Mouse (Mus musculus) testis, adult 2 months (tissue): ENCODE measurements around the gene Gm5773.
"Not testable (repeated sequence)": the region's sequence is repeated elsewhere in the genome, so short reads cannot be mapped to it uniquely, and the experiment has no call there.

Experiments used
- CTCF ChIP-seq: fragments of 200-500 bp; IDR thresholded peaks from 2 replicates; pipeline ENCODE4 v1.5.1; 2012; ENCODE audit warnings: low read depth, mild to moderate bottlenecking, inconsistent platforms, low read length, moderate library complexity; ENCODE audit not compliant: control insufficient read depth, insufficient read depth, insufficient replicate concordance
- POLR2A ChIP-seq: fragments of 200-500 bp; IDR thresholded peaks from 2 replicates; pipeline ENCODE4 v1.6.1; 2012; ENCODE audit warnings: low read depth, mild to moderate bottlenecking, inconsistent platforms, low read length, moderate library complexity; ENCODE audit not compliant: control insufficient read depth

DNA sequence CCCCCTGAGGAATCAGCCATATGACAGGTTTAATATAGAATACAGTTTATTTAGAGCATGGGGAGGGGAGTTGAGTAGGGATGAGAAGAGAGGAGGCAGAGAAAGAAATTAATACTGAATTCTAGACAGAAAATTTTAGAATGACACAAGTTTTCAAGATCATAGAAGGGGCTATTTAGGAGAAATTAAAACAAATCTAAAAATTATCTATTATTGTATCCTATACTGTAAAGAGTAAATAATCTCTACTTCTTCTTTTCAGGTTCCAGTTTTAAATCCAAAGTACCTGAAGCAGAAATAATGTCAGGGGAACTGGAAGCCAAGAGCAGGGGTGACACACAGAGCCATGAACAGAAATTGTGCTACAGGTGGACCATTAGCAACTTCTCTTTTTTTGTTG lies 23.3 kb downstream of the Gm5773 start, which contains the start of gene Tdpoz4:
- TF ChIP-seq CTCF, POLR2A: not testable (repeated sequence)
